Mouse (Mus musculus) mouse embryonic stem cell (cell line): ENCODE results near the gene Mtg2.

Source experiments
- in situ Hi-C, 2 experiments: fragments of 300-500 bp; cut with MboI; formaldehyde crosslinking; loops; 1 replicate in 1 of 2; 3 replicates in 1 of 2; pipeline ENCODE4 v1.14.3; 2019 to 2020; ENCODE audit warnings: low sequenced_read_pairs in 2 of 2, low pct_unique_long_range_greater_than_20kb in 1 of 2, mixed read lengths in 1 of 2; ENCODE audit not compliant: unreplicated experiment in 1 of 2

Gene Mtg2

DNA sequence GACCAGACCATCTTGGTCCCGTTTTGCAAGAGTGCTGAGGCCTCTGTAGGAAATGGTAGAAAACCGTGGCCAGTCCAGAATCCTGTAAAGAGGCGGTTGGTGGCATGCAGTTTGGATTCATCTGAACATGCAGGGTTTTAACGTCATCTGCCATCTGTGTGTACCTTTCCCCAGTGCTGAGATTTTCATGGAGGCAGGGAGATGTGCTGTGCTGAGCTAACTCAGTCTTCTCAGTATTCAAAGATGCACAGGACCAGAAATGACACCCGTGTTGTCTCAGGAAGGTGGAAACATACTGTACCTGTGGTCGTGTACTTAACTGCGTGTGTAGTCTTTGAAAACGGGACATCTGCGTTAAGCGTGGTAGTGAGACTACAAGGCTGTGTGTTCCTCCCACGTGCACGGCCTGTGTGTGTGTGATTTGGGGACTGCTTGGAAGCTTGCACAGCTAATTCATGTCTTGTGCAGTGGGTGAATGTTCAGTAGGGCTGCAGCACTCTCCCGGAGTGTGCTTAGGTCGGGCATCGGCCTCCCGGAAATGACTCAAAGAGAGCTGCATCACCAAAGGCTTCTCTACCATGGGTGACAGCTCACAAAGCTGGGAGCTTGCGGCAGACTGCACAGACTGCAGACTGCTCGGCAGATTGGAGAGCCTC lies 22.3 kb upstream of the Mtg2 start:
- in situ Hi-C loops: loop anchor here (5.0 to 10.0 kb wide), 2 partner anchors 123 to 126 kb away; no protein-coding TSS in a partner anchor

DNA sequence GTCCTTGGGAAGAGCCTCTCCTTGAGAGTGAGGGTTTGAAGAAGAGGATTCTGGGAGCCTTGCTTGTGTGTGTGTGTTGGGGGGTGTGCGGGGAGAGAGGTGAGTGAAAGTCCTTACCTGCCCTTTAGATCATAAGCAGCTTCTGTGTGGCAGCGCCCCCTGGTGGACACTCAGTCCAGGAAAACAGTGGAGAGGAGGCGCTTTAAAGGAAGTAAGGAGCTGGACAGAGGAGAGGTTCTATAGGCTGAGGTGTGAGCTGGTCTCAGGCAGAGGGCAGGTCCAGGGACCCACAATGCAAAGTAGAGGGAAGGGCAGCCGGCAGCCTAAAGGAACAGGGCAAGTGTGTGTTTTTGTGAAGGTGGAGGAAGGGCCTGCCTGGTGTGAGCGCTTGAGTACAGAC lies 19.4 kb upstream of the Mtg2 start:
- in situ Hi-C loops: no loop called here

DNA sequence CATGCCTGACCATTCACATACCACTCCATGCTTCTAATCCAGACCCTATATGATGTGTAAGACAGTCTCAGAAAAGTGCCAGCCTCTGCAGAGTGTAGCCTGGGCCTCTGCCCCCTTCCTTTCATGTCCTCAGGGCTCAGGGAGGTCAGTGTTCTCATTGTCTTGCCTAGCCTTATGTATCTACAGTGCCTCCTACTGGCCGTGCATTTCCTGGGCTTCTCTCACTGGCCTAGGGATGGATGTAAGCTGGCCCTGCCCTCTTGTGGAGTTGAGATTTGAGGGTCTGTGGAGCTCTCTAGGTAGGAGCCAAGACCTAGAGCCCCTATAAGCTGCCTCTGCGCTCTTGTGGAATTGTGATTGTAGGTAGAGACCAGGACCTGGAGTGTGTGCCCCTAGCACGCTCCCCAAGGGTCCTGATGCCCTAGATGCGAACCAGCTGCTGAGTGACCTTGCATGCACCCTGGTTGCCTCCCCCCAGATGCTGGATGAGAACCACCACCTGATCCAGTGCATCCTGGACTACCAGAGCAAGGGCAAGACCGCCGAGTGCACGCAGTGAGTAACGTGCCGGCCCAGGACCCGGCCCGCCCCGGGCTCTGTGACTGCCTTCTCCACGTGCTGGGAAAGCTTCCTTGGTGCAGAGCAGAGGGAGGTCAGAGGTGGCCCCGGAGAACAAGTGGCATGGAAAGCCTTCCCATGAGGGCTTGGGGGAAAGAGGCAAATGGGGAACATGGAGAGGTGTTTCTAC lies 18.2 kb upstream of the Mtg2 start:
- in situ Hi-C loops: no loop called here

DNA sequence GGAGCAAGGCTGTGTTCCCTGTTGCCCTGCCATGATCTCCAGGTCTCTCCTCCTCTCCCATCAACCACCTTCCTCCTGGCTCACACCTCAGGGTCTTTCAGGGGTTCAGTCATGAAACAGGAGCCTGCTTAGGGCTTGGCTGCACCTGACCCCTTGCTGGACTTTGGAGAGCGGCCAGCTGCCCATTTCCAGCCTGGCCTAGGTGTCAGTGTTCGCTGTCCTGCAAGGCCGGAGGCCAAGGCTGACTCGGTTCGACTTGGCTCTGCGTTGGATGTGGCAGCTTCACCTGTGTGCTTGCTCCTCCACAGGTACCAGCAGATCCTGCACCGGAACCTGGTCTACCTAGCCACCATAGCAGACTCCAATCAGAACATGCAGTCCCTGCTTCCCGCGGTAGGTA lies 17.4 kb upstream of the Mtg2 start:
- in situ Hi-C loops: no loop called here

DNA sequence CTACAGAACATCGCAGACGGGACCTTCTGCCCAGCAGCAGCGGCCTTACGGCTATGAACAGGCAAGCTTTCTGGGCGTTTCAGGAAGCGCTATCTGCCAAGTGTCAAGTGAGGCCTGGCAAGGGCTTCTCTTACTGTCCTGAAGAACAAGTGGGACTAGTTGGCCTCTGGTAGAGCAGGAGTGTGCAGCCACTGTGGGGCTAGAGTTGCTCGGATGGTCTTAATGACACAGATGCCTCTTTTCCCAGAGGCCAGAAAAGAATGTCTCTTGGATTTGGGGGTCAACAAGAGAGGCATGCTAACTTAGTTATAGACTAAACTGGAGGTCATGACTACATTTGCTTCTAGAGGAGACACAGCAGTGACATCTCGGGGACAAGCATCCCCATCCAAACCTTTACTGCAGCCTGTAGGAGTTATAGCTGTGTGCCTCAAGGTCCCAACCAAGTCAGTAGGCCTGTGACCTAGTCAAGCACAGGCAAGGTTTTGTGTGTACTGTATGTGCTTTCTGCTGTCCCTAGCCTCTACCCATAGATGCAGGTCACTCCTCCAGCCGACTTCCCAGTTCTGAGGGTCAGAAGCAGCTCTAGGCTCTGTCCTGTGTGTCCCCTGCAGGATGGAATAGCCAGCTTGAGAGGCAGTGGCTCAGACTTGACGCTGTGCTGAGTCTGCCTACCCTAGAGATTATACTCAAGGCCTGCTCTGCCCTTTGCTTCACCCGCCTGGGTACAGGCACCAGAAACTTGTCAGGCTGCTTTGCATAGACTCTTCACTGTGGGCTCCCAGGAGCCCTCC lies 6.9 kb upstream of the Mtg2 start:
- in situ Hi-C loops: no loop called here

DNA sequence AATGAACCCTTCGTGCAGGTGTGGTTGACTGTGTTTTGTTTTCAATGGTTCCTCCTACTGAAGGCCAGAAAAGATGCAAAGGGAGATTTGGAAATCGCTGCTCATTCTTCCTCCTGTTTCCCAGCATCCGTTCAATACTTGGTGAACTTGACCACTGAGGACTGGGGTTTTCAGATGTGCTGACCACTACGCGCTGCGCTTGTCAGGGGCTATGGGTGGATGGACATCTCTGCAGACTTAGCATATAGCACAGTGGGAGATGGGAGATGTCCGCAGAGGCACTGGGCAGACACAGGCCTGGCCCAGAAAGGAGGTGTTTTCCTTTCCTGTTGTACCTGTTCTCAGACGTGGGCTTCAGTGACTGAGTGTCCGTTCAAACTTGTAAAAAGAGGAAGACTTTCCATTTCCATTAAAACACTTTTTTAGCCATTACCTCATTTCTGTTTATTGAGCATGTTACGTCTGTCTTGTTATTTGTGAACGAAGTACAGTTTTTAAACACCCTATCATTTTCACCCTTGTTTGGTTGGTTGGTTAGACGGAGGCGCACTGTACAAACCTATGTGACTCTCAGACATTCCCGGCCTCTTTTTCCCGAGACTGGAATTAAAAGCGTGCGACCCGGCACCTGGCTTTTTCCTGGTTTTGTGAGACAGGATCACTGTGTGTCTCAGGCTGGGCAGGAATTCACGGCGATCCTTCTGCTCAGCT lies 463 bp upstream of the Mtg2 start:
- in situ Hi-C loops: no loop called here

DNA sequence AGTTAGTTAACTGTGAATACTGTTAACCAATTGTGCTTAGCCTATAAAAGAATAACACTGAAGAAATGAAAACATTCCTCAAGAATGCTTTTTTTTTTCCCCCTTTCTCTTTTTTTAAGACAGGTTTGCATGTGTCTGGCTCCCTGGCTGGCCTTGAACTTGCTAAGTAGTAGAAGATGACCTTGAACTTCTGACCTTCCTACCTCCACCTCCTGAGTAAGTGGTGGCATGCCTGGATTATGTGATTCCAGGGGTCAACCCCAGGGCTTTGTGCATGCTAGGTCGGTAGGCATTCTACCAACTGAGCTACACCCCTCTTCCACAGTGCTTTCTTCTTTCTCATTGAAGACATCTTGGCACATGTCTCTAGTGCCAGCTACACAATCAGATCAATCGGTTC lies 1.3 kb downstream of the Mtg2 start:
- in situ Hi-C loops: no loop called here

DNA sequence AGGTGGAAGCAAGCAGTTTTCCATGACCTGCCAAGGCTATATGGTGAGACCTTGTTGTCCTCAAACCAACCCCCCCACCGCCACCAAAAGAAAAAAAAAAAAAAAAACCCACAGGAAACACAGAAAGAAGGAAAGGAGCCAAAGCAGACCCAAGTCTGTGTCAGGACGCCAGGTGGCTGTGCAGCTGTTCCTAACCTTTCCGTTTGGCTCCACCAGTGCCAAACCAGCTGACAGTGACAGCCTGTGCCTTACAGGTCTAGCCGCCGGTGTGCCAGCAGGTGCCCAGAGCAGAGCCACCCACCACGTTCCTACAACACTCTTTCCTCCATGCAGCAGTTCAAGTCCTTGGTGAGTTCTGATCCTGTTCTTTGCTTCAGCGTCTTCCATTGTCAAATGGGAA lies 2.5 kb downstream of the Mtg2 start:
- in situ Hi-C loops: no loop called here

DNA sequence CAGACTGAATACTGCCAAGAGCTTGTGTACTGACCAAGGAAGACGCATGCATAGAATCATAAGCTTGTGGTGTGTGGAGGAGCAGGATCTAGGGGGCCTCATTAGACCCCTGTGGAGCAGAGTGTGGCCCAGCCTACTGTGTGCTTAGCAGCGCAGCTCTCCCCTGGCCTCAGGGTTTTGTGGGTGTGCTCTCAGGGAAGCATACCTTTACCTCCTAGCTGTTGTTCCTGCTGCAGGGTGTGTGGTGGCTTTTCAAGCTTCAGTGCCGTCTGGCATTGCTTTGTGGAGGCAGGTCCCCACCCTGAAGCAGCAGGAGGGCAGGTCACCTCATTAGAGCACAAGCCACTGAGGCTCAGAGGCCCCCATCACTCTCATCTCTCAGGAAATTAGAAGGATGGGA lies 7.2 kb downstream of the Mtg2 start:
- in situ Hi-C loops: no loop called here

DNA sequence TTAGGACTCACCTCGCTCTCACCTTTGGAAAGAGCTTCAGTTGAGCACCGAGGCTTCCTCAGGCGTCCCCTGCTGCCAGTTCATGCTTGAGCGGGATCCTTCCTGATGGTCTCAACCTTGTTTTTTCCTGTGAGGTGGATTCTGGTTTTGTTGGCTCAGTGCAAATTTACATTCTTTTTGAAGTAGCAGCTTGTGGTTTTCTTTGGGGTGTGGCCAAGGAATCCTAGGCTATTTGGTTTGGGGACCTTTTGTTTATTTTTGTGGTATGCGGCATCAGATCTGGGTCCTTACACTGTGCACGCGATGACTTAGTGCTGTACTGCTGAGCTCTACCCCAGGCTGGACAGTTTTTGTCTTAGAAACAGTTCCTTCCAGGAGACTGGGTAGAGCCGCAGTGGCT lies 10.3 kb downstream of the Mtg2 start:
- in situ Hi-C loops: no loop called here

DNA sequence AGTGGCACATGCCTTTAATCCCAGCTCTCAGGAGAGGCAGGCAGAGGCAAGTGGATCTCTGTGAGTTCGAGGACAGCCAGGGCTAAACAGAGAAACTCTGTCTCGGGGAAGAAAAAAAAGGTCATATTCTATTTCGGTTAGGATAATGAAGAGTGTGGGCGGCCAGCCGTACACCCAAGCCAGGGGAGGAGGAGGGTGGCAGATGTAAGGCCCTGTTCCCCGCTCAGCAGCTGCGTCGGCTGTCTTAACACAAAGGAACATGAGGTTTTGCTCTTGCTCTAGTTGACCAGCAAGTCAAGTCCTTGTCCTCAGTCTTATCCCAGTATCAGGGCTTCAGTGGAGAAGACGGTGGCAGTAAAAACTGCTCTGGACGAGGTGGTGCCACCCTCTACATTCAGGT lies 12.7 kb downstream of the Mtg2 start:
- in situ Hi-C loops: no loop called here

DNA sequence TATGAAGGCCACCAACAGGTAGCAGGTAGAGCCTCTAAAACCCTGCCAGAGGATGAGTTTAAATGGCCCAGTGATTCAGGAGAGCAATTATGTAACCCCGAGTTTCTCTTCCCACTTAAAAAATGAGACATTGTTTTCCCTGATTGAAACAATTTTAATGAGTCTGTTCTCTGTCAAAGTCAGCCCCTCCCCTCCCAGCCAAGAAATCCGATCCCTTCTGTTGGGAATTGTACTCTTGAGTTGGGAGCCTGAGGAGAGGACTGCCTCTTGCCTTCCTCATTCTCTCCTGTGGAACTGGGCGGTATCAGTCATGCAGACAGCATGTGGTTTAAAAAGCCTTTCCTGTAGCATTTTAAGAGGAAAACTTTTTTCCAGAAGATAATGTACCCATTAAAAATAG lies 14.2 kb downstream of the Mtg2 start:
- in situ Hi-C loops: no loop called here

DNA sequence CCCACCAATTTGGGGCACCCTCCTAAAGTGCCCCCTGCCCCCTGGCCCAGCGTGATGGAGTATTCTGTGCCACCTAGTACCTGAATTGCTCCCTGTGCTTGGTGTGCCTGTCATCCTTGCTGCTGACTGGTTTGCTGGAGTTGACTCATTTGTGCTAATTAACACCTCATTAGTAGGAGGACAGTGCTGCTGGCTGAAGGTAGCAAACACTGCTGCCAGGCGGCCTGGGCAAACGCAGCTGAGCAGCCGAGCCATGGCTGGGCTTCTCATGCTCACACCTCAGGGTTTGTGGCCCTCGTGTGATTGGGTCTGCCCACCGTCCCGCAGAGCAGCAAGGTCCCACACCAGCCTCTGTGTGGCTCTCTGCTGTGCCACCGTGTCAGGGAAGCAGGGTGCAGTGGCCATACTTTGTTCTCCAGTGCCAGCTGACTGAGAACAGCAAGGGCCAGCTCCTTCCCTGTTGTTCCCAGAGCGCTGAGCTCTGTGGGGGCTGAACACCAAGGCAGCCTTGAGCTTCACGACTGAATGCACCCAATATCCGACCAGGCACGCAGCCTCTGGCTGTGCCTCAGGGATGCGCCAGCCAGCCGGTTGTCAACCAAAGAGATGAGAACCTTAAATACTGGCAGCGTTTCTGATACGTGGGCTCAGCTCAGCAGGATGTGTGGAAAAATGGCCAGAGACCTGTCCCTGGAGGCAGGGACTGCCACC lies 15.7 kb downstream of the Mtg2 start:
- in situ Hi-C loops: no loop called here

DNA sequence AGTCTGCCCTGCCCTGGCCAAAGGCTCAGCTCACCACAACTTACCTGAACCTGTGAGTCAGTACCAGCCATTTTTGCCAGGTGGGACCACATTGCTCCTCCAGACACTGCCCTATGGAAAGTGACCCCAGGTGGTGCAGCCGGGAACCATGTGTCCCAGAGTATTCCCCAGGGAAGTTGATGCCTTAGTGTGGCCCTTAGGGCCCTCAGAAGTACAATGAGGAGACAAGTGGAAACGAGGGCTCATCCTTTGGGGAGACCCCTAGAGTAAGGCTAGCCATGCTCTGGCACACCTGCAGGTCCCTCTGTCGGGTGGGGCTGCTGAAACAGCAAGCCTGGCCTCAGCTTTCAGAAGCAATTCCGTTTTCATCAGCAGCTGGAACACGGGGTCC lies 16.2 kb downstream of the Mtg2 start:
- in situ Hi-C loops: no loop called here

DNA sequence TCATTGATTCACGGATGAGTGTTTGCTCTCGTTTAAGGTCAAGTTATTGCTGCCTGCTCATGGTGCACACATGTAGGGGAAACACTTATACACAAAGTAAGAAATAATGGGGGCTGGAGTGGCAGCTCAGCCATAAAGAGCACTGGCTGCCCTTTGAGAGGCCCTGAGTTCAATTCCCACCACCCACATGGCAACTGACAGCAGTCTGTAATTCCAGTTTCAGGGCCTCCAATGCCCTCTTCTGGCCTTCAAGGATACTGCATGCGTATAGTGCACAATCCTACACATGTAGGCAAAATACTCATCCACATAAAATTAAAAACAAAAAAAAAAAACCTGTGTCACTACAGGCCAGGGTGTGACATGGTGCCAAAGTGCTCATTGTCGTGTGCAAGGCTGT lies 17.1 kb downstream of the Mtg2 start:
- in situ Hi-C loops: no loop called here

DNA sequence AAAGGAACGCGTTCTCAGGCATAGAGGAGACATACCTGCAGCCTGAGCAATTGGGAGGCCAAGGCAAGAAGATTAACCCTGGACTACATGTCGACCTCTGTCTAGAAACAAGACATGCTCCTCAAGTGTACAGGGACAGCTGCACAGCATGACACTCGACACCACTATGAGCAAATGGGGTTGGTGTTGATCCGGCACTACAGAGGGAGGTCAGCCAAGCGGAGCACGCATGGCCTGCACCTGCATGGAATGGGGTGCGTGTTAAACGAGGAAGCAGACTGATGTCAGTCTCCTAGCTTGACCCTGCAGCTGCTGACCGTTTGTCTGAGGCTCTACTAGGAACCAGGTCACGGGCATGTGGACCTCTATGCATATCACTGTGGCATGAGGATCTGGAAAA lies 19.9 kb downstream of the Mtg2 start:
- in situ Hi-C loops: no loop called here

DNA sequence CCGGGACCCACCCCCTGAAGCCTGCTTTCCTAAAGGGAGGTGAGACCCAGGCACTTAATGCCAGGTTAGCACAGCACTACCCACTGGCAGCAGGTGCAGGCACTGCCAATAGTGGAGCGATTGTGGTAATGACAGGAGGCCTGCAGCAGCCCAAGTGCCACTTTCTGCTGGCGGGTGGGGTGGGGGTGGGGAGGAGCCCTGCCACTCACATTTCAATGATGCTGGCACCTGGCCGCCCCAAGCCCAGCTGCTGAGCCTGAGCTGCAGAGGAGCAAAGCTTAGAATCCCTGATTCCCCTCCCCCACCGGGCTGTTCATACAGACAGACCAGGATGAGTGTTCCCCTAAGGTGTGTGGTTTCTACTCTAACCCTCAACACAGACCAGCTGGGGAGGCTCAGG lies 25.3 kb downstream of the Mtg2 start:
- in situ Hi-C loops: no loop called here

DNA sequence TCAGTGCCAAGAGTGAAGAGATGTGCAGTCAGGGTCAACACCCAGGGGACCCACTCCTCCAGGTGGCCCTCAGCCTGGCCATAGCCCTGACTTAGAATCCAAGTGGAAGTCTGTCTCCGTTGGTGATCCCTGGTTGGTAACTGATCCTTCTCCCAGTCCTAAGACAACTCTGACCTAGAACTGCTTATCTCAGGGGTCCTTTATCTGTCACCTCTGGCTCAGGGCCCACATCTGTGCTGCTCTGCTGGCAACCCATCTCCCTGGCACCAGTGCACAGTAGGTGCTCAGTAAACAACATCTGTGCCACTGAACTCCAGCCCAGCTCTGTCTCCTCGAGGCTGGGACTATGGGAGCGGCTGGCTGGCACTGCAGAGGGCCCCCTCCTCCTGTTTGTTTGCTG lies 27.2 kb downstream of the Mtg2 start:
- in situ Hi-C loops: no loop called here

DNA sequence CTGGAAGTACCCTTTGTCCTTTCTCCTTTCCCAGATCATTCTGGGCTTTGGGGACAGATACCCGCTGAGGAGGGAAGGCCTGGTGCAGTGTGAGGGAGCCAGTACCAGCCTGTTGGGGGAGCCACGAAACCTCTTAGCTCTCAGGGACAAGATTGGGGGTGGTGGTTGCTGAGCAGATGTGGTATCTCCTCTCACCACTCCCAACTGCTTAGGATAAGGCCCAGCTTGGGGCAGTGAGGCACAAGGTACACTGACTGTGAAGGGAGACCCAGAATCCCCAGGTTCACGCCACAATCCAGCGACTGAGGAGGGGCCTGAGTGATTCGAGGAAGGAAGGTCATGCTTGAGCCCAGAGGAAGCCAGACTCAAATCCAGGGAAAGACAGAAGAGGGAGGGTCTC lies 27.8 kb downstream of the Mtg2 start:
- in situ Hi-C loops: no loop called here
